Mouse (Mus musculus) layer of hippocampus, postnatal 25 days (tissue): ENCODE data around the gene Nkg7. TPM values are rescaled to one million over a fixed set of nuclear protein-coding genes. Genes with fewer than 3 reads are reported as not detected.

Source experiments
- DNase-seq, 2 experiments: peaks; one replicate each; pipeline ENCODE4 v3.0.0; 2022; ENCODE audit warnings: mixed read lengths in 2 of 2, low spot score in 1 of 2; ENCODE audit errors: extremely low spot score in 1 of 2
- total RNA-seq, 2 experiments: library from RNA; stranded (reverse); gene quantifications; 2 replicates each; pipeline ENCODE4 v1.2.3; 2021

The Nkg7 gene
- total RNA-seq, 2 experiments from 2014 or later, result not detected

DNA sequence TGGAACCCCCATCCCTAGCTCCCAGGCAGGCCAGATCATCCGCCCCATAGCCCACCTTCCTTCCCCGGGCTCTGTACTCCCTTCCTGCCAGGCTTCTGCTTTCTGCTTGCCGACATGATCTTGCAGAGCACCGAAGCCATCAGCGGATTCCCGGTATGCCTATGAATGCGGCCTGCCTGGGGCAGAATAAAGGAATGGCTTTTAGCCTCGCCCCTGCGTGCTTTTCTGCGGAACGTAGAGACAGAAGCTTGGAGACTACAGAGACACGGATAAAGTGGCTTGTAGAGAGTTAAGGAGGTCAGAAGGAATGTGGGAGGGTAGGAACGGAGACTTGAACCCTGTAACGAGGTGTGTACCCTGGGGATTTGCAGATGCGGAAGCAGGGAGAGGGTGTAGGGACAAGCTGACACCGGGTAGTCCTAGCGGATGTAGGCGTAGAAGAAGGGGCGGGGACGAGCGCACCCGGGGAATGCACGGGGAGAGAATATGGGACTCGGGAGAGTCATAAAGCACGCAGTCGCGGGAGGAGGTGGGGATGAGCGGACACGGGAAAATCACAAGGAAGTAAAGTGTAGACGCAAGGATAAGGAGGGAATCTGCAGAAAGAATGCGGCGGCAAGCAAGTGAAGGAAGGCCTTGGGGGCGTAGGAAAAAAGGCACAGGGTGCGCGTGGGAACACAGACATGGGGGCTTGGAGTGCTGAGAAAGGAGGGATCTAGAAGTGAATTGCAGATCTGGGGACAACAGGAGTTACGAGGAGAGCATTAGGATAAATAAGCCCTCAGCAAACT is 6.4 kb downstream of the Nkg7 start:
- peak; percentile 48 to 52 for DNase-seq

DNA sequence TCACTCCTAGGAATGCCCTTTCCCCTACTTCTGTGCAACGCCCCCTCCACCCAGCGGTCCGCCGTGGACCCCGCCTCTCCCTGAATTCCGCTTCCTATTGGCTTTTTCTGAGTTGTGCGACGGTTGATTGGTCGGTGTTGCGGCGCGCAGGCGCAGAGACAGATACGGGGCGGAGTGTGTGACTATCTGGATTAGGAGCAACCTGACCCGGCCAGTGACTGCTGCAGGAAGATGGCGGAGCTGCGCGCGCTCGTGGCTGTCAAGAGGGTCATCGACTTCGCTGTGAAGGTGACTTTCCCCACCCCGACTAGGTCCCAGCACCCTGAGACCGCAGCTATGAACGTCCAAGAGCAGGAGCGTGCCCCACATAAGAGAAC is 7.0 kb downstream of the Nkg7 start, which contains the start of the genes Etfb and Gm45233:
Etfb (plus strand) TSS at position 167 of the 377 bp plus-strand sequence.
Gm45233 (plus strand) TSS at position 212 of the 377 bp plus-strand sequence.
- DNase-seq, result peak; percentile 76 to 79

DNA sequence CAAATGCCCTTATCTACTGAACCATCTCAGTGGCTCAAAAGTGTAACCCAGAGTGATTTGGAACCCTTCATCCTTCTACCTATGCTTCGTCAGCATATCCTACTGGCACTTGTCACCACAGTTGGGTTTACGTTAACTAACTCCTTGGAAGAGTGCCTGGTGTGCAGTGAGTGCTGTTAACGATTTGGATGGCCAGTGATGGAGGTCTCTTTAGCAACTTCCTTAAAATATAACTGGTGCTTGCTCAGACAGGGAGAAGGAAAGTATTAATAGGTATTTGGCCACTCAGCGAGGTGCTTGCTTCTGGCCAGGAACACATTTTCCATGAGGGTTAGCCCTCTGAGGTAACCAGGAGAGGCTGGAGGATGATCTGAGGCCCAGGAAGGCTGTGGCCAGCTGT is 10.9 kb downstream of the Nkg7 start:
- no peak for DNase-seq

DNA sequence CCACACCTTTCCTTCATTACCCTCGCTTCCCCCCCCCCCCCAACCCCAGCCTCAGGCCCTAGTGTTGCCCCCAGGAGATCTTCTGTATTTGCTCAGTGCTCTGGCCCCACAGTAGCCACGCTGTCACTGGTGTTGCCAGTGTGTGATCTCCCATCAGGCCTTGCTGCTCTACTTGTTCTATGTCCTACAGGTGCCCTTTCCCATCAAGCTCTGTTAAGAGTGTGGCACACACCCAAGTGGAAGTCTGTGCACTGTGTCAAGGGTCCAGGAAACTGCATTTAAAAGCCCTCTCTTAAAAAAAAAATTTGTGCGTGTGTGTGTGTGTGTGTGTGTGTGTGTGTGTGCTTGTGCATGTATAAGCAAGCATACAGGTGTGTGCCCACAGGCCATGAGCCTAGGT is 11.4 kb downstream of the Nkg7 start:
- DNase-seq, result no peak

DNA sequence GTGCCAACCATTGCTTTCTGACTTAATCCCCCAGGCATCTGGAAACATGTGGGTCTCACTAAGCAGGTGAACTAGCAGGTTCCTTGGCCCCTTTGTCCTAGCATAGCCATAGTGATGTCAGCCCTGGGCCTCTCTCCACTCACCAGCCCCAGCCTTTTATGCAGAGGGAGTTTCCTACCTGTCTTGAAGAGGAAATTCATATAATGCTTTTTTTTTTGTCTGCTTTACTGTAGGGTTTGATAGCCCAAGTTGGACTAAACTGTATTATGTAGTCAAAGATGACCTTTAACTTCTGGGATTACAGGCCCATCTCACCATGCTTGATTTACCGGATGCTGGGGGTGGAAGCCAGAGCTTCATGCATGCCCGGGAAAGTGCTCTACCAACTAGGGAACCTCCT is 12.9 kb downstream of the Nkg7 start:
- no peak for DNase-seq

DNA sequence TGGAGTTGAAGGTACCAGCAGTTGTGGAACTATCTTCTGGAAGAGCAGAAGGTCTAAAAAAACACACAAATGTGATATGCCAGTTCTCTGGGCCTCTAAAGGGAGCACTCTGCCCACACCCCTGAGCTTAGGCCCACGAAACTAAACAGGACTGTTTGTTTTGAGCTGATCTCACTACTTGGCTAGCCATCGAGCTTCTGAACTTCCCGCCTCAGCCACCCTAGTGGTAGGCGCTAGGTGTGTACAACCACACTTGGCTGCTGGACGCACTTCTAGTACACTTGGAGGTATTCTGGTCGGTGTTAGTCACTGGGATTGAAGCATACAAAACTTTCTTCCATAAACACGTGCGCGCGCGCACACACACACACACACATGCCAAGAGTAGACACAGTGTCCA is 14.9 kb downstream of the Nkg7 start:
- no peak for DNase-seq

DNA sequence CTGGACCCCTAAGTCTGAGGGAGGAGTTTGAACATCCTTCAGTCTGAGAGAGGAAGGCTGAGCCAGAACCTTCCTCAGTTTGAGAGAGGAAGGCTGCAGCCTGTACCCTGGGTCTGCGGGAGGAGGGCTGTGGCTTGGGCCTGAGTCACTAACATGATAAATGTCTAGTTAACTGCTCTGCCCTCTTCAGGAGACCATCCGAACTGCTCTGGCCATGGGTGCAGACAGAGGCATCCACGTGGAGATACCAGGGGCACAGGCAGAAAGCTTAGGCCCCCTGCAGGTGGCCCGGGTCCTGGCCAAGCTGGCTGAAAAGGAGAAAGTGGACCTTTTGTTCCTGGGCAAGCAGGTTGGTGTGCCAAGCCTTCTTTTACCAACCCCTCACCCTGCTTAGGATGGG is 15.7 kb downstream of the Nkg7 start:
- no peak for DNase-seq

DNA sequence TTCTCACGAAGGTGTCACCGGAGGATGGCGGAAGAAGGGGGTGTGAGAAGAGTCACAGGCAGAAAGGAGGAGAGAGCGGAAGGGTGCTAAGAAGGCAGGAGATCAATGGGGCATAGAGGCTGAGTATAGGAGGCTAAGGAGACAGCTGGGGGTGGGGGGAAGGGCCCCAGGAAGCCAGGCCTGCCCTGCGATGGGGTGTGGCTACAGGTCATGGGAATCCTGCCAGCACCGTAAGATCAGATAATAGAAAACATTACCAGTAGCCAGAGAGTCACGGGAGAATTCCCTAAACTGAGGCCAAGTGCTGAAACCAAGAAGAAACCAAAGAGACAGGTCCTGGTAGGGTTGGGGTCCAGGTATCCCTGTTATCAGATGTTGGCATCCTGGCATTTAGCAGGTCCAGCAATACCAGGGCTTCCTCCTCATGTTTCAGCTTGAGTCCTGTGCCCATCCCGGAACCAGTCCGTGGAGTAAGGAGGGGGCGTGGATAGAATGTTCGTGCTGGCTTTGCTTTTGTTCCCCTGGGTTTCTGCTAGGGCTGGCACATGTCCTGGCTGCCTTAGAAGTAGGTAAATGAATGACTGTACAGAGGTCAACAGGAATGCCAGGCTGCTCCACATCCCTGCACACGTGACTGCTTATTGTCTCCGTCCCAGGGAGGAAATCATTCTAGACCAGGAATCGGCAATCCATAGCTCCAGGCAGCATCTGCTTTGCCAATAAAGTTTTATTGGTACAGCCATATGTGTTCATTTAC is 16.9 kb downstream of the Nkg7 start:
- DNase-seq, result no peak

DNA sequence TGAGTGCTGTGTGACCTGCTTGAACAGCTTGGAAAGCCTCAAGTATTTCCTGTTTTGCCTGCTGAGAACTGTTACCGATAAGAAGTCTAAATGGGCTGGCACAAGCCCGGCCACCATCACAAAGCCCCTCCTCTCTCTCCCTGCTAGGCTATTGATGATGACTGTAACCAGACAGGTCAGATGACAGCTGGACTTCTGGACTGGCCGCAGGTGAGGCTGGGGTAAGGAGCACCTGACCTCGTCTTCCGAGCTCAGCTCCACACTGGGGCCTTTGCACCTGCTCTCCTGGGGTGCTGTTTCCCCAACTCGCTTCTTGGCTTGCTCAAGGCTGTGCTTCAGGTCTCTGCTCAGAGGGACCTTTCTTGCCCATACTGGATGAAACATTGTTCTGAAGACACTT is 17.5 kb downstream of the Nkg7 start:
- DNase-seq, result no peak

DNA sequence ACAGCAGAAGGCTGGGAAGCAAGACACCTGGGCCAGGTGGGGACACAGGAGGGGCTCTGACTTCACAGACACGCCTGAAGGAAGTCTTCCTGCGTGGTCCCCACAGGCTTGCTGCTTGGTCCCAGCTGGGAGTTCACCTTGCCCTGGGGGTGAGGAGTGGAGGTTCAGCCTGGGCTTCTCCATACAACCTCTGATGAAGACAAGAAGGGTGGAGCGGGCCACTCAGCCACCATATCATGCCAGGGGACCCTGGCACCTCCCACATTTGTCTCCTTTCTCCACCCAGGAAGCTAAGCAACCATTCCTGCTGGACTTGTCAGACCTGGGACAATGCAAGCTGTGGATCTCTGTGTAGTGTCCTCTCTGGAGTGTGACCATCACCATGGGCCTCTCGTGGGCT is 26.0 kb downstream of the Nkg7 start, which contains the start of gene Vsig10l:
Vsig10l (plus strand) TSS at position 301 of the 400 bp plus-strand sequence.
- no peak for DNase-seq

DNA sequence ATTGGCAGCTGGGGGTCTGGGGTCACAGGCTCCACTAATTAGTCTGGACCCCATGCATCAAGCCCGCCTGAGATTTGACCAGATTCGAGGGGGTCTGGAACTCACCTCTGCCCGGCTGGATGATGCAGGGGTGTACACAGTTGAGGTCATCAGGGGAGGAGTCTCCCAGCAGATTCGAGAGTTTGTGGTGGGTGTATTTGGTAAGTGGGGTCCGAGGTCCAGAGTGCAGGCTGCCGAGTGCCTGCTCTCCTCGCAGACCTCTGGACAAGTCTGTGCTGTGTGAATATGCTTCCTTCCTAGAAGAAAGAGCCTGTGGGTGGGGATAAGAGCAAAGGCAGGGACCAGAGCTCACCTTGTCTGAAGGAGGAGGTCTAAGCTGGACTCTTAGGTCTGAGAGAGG is 27.1 kb downstream of the Nkg7 start:
- DNase-seq, result no peak

DNA sequence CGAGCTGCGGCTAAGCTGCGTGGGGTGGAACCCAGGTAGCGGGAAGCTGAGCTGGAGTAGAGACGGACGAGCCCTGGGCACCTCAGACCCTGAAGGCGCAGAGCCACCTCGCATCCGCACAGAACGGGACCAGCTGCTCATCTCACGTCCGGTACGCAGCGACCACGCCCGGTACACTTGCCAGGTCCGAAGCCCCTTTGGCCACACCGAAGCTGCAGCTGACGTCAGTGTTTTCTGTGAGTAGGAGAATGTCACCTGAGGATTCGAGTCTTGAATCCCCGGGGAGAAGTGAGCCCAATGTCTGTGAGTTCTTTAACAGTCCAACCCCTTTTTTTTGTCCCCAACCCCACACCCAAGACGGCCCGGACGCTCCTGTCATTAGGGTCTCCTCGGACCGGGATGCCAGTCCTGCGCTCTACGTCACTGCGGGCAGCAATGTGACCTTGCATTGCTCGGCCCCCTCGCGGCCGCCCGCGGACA is 28.0 kb downstream of the Nkg7 start:
- no peak for DNase-seq

DNA sequence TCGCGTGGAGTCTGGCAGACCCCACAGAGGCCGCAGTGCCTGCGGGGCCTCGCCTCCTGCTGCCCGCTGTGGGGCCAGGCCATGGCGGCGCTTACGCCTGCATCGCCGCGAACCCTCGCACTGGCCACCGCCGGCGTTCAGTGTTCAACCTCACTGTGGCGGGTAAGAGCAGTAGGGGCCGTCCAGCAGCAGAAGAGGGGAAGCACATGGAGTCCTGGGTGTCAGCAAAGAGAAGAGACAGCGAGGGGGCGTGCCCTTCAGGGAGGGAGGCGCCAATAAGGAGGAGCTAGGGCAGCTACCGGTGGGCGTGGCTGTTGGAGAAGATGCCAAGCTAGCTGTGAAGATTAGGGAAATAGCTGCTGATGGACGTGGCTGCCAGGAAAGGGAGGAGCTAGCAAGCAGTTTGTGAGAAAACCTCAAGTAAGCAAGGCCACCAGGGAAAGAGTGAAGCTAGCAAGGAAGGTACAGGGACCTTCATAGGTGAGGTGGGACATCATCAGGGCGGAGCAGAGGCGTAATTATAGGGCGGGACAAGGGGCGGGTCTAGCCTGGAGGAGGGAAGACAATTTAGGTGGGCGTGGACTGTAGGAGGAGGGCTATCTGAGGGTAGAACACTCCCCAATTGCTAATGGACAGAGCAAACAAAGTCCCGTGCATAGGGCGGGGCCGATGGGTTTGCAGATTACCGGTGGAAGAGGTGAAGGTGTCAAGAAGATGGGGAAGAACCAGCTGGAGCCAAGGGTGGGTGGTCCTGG is 28.6 kb downstream of the Nkg7 start:
- DNase-seq, result peak in 1 of 2 experiments; percentile 52

DNA sequence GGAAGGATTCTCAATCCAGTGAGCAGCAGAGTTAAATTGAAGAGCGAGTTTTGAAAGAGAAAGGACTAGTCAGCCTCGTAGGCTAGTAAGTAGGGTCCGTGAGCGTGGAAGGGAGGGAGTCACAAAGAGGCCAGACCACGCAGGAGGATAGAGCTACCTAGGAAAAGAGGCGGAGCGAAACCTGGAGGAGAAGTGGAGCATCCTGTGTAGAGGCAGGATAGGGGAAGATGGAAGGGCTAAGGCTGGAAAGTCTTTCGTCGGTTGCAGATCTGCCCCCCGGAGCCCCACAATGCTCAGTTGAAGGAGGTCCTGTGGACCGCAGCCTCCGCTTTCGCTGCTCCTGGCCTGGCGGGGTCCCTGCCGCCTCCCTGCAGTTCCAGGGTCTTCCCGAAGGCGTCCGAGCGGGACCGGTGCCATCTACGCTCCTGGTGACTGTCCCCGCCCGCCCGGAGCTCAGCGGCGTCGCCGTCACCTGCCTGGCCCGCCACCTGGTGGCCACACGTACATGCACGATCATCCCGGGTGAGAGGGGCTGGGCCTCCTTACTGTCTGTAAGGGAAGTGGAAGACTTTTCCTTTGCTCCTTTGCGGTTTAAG is 29.3 kb downstream of the Nkg7 start:
- DNase-seq, result peak; percentile 65 to 77

DNA sequence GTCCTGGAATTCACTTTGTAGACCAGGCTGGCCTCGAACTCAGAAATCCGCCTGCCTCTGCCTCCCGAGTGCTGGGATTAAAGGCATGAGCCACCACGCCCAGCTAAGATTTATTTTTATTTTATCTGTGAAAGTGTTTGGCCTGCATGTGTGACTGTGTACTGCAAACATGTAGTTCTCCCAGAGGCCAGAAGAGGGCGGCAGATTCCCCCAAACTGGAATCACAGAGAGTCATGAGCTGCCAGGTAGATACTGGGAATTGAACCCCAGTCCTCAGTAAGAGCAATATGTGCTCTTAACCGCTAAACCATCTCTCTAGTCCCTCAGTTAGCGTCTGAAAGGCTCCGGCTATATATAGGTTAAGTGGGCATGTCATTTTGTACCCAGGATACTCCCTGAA is 33.5 kb downstream of the Nkg7 start:
- peak in 1 of 2 experiments; percentile 56 for DNase-seq

DNA sequence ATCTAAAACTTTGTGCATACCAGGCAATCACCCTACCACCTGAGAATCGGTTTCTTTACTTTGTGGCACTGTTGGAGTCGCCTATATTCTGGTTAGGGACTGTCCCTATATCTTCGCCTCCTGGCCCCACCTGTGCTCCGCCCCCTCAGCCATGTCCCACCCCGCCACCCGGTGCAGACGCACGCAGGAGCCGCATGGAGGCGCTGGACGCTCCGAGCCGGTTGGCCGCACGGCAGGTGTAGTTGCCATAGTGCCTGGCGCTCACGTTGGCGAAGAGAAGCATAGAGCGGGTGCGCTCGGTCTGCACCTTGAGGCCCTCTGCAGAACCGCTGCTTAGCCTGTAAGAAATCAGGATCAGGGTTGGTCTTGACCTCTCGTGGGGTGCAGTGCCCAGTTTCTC is 38.8 kb downstream of the Nkg7 start:
- DNase-seq, result no peak

DNA sequence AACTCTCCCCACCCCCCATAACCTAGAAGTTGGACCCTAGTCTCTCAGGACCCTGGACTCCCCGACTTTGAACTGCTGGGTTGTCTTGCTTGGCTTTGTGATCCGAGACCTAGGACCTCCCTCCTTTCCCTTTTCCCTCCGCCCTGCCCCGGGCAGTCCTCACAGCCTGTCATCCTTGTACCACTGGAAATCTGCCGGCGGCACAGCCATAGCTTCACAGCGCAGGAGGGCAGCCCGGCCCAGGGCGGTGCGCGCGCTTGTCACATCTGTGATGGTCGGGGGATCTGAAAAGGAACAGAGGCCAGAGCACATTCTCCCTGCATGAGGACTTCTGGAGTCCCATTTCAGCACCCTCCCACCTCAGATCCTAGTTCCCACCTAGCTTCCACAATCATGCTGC is 39.5 kb downstream of the Nkg7 start:
- DNase-seq, result no peak

DNA sequence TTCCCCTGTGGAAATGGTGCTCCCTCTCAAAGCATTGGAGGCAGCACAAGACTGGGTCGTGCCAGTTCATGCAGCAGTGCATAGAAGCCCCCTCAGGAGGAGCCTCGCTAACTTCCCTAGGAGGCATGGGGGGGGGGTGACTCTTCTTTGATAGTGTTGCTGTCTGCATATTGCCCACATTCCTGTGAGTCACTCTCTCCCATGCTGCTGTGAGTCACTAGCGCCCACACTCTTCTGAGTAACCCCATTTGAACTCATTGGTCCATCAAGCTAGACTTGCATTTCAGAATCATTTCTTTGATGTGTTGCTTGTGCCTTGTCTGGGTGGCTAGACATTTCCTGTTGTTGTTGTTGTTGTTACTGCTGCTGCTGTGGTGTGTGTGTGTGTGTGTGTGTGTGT is 44.3 kb downstream of the Nkg7 start:
- no peak for DNase-seq

DNA sequence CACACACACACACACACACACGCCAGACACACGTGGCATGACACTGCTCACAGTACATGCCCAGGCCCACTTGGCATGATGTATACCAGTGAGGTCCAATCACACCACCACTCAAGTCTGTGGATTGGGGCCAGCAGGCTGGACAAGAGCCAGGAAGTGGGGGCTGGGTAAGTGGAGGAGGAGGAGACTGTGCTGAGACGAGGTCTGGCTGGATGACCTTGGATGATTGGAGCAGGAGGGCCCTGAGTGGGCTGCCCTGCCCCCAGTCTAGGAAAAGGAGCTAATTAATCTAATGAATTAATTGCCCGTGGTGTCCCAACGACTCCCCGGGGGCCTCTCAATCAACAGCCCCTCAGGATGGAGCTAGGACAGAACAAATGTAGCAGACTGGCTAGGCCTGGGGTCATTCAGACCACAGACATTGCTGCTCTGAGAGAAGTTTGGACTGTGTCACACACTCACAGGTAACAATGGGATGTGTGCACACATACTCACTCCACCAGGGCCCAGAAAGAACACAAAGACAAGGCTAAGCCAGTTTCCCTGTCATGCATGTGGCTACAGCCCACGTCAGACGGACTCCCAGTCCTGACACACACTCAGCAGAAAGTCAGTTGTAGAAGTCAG is 45.3 kb downstream of the Nkg7 start:
- DNase-seq, result no peak

DNA sequence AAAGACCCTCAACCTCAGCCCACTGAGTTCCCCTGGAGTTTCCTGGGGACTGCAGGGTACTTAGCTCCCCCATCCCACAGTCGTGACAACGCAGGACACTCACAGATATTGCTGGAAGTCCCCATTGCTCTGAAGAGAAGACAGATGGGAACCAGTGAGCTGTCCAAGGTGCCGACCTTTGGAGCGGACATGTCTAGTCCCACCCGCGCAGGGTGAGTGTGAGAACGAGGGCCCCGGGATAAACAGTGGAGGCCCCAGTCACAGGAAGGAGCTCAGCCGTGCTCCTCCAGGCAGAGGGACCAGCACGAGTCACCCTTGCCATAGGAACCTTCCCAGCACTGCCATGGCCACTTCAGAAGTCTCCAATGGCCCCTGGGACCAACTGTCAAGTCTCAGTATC is 46.4 kb downstream of the Nkg7 start:
- DNase-seq, result no peak
